Mouse (Mus musculus) ES-E14 (cell line): ENCODE results near the gene Robo2. TPM values are rescaled to one million over a fixed set of nuclear protein-coding genes. Genes with fewer than 3 reads are reported as not detected.
A peak's percentile ranks its signal among the peaks of the same experiment; 100 is the strongest.

Source experiments
- DNase-seq: peaks from one replicate; pipeline ENCODE4 v3.0.0-alpha.2; 2013; ENCODE audit warnings: low read depth, low spot score
- H3K27ac ChIP-seq: 2 replicates; pipeline ENCODE4 v1.5.1; 2012; ENCODE audit warnings: low read depth, mild to moderate bottlenecking, low read length, moderate library complexity, mixed read lengths; ENCODE audit not compliant: poor library complexity, insufficient read depth, severe bottlenecking
- H3K36me3 ChIP-seq: 2 replicates; pipeline ENCODE4 v1.6.1; 2012; ENCODE audit warnings: mild to moderate bottlenecking, low read length, moderate library complexity, mixed read lengths; ENCODE audit not compliant: control insufficient read depth, poor library complexity, insufficient read depth, severe bottlenecking
- H3K4me1 ChIP-seq, 2 experiments: fragments of 150-350 bp in 1 of 2; sonication (generic) in 1 of 2; 2 replicates each; pipeline ENCODE4 v1.6.1; 2012; ENCODE audit warnings: low read length in 2 of 2, mild to moderate bottlenecking in 1 of 2, mixed read lengths in 1 of 2; ENCODE audit not compliant: control insufficient read depth in 2 of 2, insufficient read depth in 2 of 2, poor library complexity in 1 of 2
- H3K4me3 ChIP-seq, 2 experiments: fragments of 150-350 bp in 1 of 2; sonication (generic) in 1 of 2; 2 replicates each; pipeline ENCODE4 v1.5.1; 2012; ENCODE audit warnings: low read length in 2 of 2, low read depth in 1 of 2, mild to moderate bottlenecking in 1 of 2, mixed read lengths in 1 of 2; ENCODE audit not compliant: insufficient read depth in 1 of 2, poor library complexity in 1 of 2, severe bottlenecking in 1 of 2
- H3K9ac ChIP-seq: 2 replicates; pipeline ENCODE4 v1.6.1; 2012; ENCODE audit warnings: low read depth, mild to moderate bottlenecking, low read length, mixed read lengths; ENCODE audit not compliant: poor library complexity, insufficient read depth, severe bottlenecking
- H3K9me3 ChIP-seq: fragments of 150-350 bp; sonication (generic); 2 replicates; pipeline ENCODE4 v1.6.1; 2012; ENCODE audit warnings: low read depth, mild to moderate bottlenecking, low read length; ENCODE audit not compliant: control insufficient read depth, insufficient read depth
- CHD2 ChIP-seq: IDR thresholded peaks from 2 replicates; pipeline ENCODE4 v1.6.1; 2014; ENCODE audit warnings: mild to moderate bottlenecking, low read depth, low read length, inconsistent platforms
- HCFC1 ChIP-seq: IDR thresholded peaks from 2 replicates; pipeline ENCODE4 v1.6.1; 2012; ENCODE audit warnings: low read length, inconsistent platforms, borderline replicate concordance; ENCODE audit not compliant: insufficient read depth
- MAFK ChIP-seq: IDR thresholded peaks from 2 replicates; pipeline ENCODE4 v1.6.1; 2014; ENCODE audit warnings: mild to moderate bottlenecking, low read depth, low read length, inconsistent platforms; ENCODE audit not compliant: insufficient read depth
- ZC3H11A ChIP-seq: IDR thresholded peaks from 2 replicates; pipeline ENCODE4 v1.6.1; 2012; ENCODE audit warnings: low read depth, mild to moderate bottlenecking, inconsistent platforms, low read length, borderline replicate concordance
- ZNF384 ChIP-seq: IDR thresholded peaks from 2 replicates; pipeline ENCODE4 v1.6.1; 2012; ENCODE audit warnings: low read depth, low read length, inconsistent platforms
- in situ Hi-C, 2 experiments: fragments of 600-800 bp; cut with MboI; formaldehyde crosslinking; loops; one replicate each; pipeline ENCODE4 v1.15.1; 2025; ENCODE audit warnings: low sequenced_read_pairs in 2 of 2, inconsistent platforms in 1 of 2; ENCODE audit not compliant: unreplicated experiment in 2 of 2
- total RNA-seq: library from RNA; depleted of rRNA; stranded (reverse); fragments of 300-350 nt; gene quantifications from 2 replicates; pipeline ENCODE4 v1.2.3, GENCODE M21; 2012

Gene Robo2
- total RNA-seq, 1 experiment = 5.5 TPM

DNA sequence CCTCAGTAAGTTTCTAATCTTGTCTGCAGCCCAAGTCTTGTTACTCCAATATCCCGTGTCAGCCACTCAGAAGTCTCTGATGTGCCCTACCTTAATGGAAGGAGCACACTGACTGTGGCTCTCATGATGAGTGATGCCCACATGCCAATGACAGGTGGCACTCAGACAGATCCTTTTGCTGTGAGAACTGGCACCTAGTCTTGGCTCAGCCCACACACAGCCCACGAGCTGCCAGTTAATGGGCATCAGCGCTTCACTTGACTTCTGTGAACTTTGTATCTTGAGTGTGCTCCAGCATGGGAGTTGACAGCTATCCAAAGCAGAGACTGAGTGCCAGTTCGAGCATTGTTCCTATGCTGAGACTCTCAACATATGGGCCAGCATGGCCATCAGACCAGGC lies 383.8 kb downstream of the Robo2 start:
- Histone ChIP-seq H3K27ac (no peak overlapping the region), H3K36me3 (no peaks in the 10 kb centered on the region), H3K9ac (no peak overlapping the region), H3K9me3 (no peaks in the 10 kb centered on the region), H3K4me1 (no peaks in the 10 kb centered on the region), H3K4me3 (no peak overlapping the region)
- no peak for DNase-seq
- in situ Hi-C loops = no loop called here
- TF ChIP-seq CHD2 (no peak), HCFC1 (no peak), ZC3H11A (no peak), MAFK (no peak), ZNF384 (no peak)

DNA sequence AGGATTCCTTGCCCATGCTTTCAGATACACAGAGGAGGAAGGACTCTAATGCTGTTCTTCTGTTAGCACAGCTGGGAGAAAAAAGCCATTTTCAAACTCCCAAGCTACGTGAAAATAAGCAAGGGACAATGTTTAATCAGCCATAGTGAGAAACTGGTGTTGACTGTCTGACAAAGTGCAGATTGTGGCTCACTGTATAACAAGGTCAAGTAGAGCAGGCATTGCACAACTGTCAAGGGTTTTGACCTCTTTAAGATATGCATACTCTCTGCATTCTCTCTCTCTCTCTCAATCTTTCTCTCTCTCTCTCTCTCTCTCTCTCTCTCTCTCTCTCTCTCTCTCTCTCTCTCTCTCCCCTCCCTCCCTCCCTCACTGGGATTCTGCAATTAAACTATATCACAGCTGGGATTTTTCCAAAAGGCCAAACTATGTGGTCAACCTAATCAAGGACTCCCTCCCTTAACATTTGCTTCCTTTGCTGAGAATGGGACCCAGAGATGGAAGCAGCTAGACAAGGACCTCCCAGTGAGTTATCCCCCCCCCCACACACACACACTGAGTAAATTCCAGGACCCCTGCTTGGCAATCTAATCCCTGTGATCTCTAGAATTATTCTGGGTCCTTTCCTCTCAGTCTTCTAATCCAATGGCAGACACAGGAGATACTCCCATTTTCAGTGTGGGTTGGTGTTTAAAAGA lies 389.2 kb downstream of the Robo2 start:
- H3K36me3 ChIP-seq = no peaks in the 10 kb centered on the region
- no peak overlapping the region for H3K4me3 ChIP-seq
- in situ Hi-C loops = no loop called here
- H3K27ac ChIP-seq = no peak overlapping the region
- no peaks in the 10 kb centered on the region for H3K4me1 ChIP-seq
- no peaks in the 10 kb centered on the region for H3K9me3 ChIP-seq
- no peak overlapping the region for H3K9ac ChIP-seq
- DNase-seq = no peak
- no peak for TF ChIP-seq CHD2
- no peak for TF ChIP-seq ZC3H11A
- TF ChIP-seq MAFK = no peak
- TF ChIP-seq HCFC1 = no peak
- no peak for TF ChIP-seq ZNF384

DNA sequence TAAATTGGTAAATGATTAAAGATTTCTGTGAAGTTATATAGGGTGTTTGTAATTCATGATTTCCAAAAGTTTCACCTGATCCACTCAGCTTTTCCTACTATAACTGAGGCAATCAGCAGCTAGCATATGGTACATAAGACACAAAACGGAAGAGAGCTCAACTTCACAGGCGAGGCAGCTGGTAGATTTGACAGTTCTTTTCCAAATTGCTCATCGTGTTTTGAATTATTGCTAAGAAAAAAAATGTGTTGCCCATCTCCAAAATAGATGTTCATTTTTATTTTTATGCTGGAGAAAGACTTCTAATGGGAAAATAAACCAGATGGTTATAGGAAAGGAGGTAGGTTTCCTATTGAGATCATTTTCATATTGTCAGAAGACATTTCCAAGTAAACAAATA lies 405.9 kb downstream of the Robo2 start:
- no peaks in the 10 kb centered on the region for H3K4me1 ChIP-seq
- no peak for TF ChIP-seq MAFK
- TF ChIP-seq CHD2 = no peak
- TF ChIP-seq ZNF384 = no peak
- TF ChIP-seq HCFC1 = no peak
- TF ChIP-seq ZC3H11A = no peak
- in situ Hi-C loops = no loop called here
- no peaks in the 10 kb centered on the region for H3K36me3 ChIP-seq
- H3K9ac ChIP-seq = no peak overlapping the region
- no peaks in the 10 kb centered on the region for H3K9me3 ChIP-seq
- H3K4me3 ChIP-seq = no peak overlapping the region
- DNase-seq = no peak
- no peak overlapping the region for H3K27ac ChIP-seq

DNA sequence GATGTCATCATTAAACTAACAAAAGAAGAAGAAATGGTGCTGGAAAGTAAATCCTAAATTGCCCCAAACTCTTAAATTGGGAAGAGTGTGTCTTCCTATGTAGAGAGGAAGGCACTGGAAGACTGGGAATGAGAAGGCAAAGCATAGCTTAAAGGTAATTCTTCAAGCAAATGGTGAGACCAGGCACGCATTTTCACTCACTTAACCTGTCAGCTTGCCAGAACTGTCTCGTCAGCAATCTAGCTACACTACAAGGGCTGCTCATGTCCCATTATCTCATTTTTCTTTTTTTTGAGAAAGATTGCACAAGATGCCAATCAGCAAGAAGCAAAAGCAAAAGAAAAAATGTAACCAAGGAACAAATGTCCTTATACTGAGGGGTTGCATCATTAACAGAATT lies 410.3 kb downstream of the Robo2 start:
- in situ Hi-C loops = no loop called here
- Histone ChIP-seq H3K27ac (no peak overlapping the region), H3K4me3 (no peak overlapping the region), H3K9me3 (no peaks in the 10 kb centered on the region), H3K4me1 (no peaks in the 10 kb centered on the region), H3K9ac (no peak overlapping the region), H3K36me3 (no peaks in the 10 kb centered on the region)
- DNase-seq = no peak
- no peak for TF ChIP-seq HCFC1
- 0 out of 2 replicates have a peak, but pooled peaks have one; percentile 9 for TF ChIP-seq MAFK

DNA sequence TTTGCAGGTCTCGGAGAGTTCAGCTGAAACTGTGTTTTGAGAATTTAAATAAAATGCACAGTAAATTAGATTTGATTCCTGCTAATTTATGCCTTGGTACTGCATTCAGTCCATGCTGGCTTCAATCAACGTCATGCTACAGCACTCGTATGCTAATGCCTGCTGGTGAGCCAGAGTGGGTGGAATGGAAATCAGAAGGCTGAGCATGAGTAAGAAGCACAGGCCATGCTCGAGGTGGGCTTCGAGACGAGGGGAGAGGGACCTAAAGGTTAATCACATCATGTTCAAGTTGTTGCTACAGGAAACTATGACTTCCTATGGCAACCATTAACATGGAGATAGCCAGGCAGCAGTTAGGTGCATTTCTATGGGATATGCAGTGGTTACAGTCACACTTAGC lies 420.4 kb downstream of the Robo2 start:
- H3K4me3 ChIP-seq = no peak overlapping the region
- no peak overlapping the region for H3K27ac ChIP-seq
- no peaks in the 10 kb centered on the region for H3K4me1 ChIP-seq
- H3K9ac ChIP-seq = no peak overlapping the region
- no peak for TF ChIP-seq CHD2
- no peak for TF ChIP-seq MAFK
- no peak for TF ChIP-seq ZC3H11A
- no peak for TF ChIP-seq HCFC1
- TF ChIP-seq ZNF384 = no peak
- H3K9me3 ChIP-seq = no peaks in the 10 kb centered on the region
- in situ Hi-C loops = no loop called here
- DNase-seq = no peak
- no peaks in the 10 kb centered on the region for H3K36me3 ChIP-seq
